Mouse (Mus musculus) CH12.LX (cell line): ENCODE data around the gene Nkx6-2.

Experiments
- CHD1 ChIP-seq: IDR thresholded peaks from 2 replicates; pipeline ENCODE4 v1.6.1; 2012; ENCODE audit warnings: low read depth, low read length, improper control_type of control experiment, inconsistent platforms
- CHD2 ChIP-seq: IDR thresholded peaks from 2 replicates; pipeline ENCODE4 v1.6.1; 2011; ENCODE audit warnings: low read length, improper control_type of control experiment
- CTCF ChIP-seq, 2 experiments: IDR thresholded peaks in 1 of 2; conservative IDR thresholded peaks in 1 of 2; 2 replicates each; pipeline ENCODE4 v1.5.1; 2011 to 2012; ENCODE audit warnings: low read depth in 2 of 2, low read length in 2 of 2, improper control_type of control experiment in 1 of 2, inconsistent platforms in 1 of 2, mild to moderate bottlenecking in 1 of 2, moderate library complexity in 1 of 2
- HCFC1 ChIP-seq: IDR thresholded peaks from 2 replicates; pipeline ENCODE4 v1.6.1; 2012; ENCODE audit warnings: low read depth, mild to moderate bottlenecking, inconsistent platforms, low read length, improper control_type of control experiment
- MAFK ChIP-seq: IDR thresholded peaks from 2 replicates; pipeline ENCODE4 v1.6.1; 2011; ENCODE audit warnings: low read length, improper control_type of control experiment; ENCODE audit not compliant: insufficient replicate concordance
- NRF1 ChIP-seq: IDR thresholded peaks from 2 replicates; pipeline ENCODE4 v1.6.1; 2014; ENCODE audit warnings: low read depth, mild to moderate bottlenecking, inconsistent platforms, low read length, improper control_type of control experiment, moderate library complexity
- POLR2A ChIP-seq: IDR thresholded peaks from 2 replicates; pipeline ENCODE4 v1.6.1; 2011; ENCODE audit warnings: low read depth, mild to moderate bottlenecking, improper control_type of control experiment, low read length
- POLR2AphosphoS2 ChIP-seq: IDR thresholded peaks from 2 replicates; pipeline ENCODE4 v1.6.1; 2011; ENCODE audit warnings: low read depth, low read length, improper control_type of control experiment
- RAD21 ChIP-seq: IDR thresholded peaks from 2 replicates; pipeline ENCODE4 v1.6.1; 2011; ENCODE audit warnings: low read depth, mild to moderate bottlenecking, low read length, improper control_type of control experiment, moderate library complexity
- RCOR1 ChIP-seq: conservative IDR thresholded peaks from 2 replicates; pipeline ENCODE4 v1.6.1; 2012; ENCODE audit warnings: low read depth, mild to moderate bottlenecking, inconsistent platforms, low read length, improper control_type of control experiment
- TBP ChIP-seq: conservative IDR thresholded peaks from 2 replicates; pipeline ENCODE4 v1.6.1; 2011; ENCODE audit warnings: low read depth, low read length, improper control_type of control experiment
- UBTF ChIP-seq: IDR thresholded peaks from 2 replicates; pipeline ENCODE4 v1.6.1; 2012; ENCODE audit warnings: low read depth, mild to moderate bottlenecking, inconsistent platforms, low read length, improper control_type of control experiment, moderate library complexity

GRCm38 (mm10) chr7:139536831-139537230 is 45.8 kb downstream of the Nkx6-2 start:
- TF ChIP-seq RCOR1 (no peak), CHD1 (no peak), CTCF (conservative IDR thresholded peaks at IDR 0.05 in 1 of 2, IDR thresholded peaks at IDR 0.05 in 1 of 2; ENCODE audit: low read depth in 2 of 2, low read length in 2 of 2) (no peak), POLR2A (no peak), RAD21 (no peak), POLR2AphosphoS2 (no peak), MAFK (no peak), TBP (no peak), HCFC1 (no peak), UBTF (no peak), NRF1 (no peak), CHD2 (no peak)
